Mouse (Mus musculus): Measurements from ENCODE around the gene Rbfox2.

GRCm38 (mm10) chr15:77234296-77234695, 72.5 kb downstream of the Rbfox2 start:
- no peak for TF ChIP-seq CTCF (IDR thresholded peaks at IDR 0.05; ENCODE audit: low read depth)
- no peak for TF ChIP-seq EP300 (IDR thresholded peaks at IDR 0.05; ENCODE audit: low read depth)

All from liver, embryonic 14.5 days (tissue).